Mouse (Mus musculus): ENCODE data around the gene Mrnip. TPM values are rescaled to one million over a fixed set of nuclear protein-coding genes. Genes with fewer than 3 reads are reported as not detected.

Gene Mrnip
- total and polyA plus RNA-seq, 2 experiments from 2014 or later, result 34.0 to 40.8 TPM

DNA sequence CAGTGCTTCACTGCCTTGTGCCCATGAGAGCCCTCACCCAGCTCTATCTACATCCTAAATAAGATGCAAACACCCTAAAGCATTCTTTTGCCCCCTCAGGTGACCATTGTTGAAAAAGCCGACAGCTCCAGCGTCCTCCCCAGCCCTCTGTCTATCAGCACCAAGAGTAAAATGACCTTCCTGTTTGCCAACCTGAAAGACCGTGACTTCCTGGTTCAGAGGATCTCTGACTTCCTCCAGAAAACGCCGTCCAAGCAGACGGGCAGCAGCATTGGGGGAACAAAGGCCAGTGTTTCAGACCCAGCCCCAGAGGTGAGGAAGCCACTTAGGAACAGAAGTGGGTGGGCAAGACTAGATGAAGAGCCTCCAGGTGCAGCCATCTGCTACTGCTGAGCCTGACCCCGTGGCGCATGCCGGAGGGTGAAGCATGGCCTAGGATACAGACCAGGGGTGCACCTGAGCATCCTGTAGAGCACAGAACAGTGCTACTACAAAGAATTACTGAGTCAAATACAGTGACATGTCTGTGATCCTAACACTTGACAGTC is 24.6 kb upstream of the Mrnip start:
- 90% methylated on average over 9 of the region's 9 CpGs for WGBS
- TF ChIP-seq CTCF (IDR thresholded peaks at IDR 0.05; ENCODE audit: low read depth), result no peak
- ATAC-seq (no peak), DNase-seq (ENCODE audit: low spot score) (no peak)
- no peak overlapping the region for H3K27ac ChIP-seq
- no peaks in the 10 kb centered on the region for H3K4me1 ChIP-seq (ENCODE audit: insufficient read depth, low read length)
- H3K36me3 ChIP-seq (ENCODE audit: insufficient read depth, low read length), result peaks cover 81% of the 10 kb centered on the region
- no peaks in the 10 kb centered on the region for H3K9me3 ChIP-seq (ENCODE audit: low read length)
- no peak overlapping the region for H3K4me3 ChIP-seq (ENCODE audit: low read length)
- H3K4me2 ChIP-seq (ENCODE audit: low read depth, low read length), result no peak overlapping the region
- H3K27me3 ChIP-seq (ENCODE audit: insufficient read depth, low read length), result no peaks in the 10 kb centered on the region
- no peak overlapping the region for H3K9ac ChIP-seq (replicated peaks; ENCODE audit: low read length)

- H3K4me2 ChIP-seq (ENCODE audit: low read depth, low read length), result no peak overlapping the region
- H3K4me3 ChIP-seq (ENCODE audit: low read length), result no peak overlapping the region
- ATAC-seq (no peak), DNase-seq (ENCODE audit: low spot score) (no peak)
- H3K9ac ChIP-seq (replicated peaks; ENCODE audit: low read length), result no peak overlapping the region
- no peak overlapping the region for H3K27ac ChIP-seq
- no peaks in the 10 kb centered on the region for H3K4me1 ChIP-seq (ENCODE audit: insufficient read depth, low read length)
- WGBS, result 79% methylated on average over 3 of the region's 3 CpGs
- no peak for TF ChIP-seq CTCF (IDR thresholded peaks at IDR 0.05; ENCODE audit: low read depth)
- H3K27me3 ChIP-seq (ENCODE audit: insufficient read depth, low read length), result no peaks in the 10 kb centered on the region
- no peaks in the 10 kb centered on the region for H3K9me3 ChIP-seq (ENCODE audit: low read length)
- H3K36me3 ChIP-seq (ENCODE audit: insufficient read depth, low read length), result peaks cover 72% of the 10 kb centered on the region
Observed at GRCm38 (mm10) chr11:50151374-50151773, 22.9 kb upstream of the Mrnip start.

GRCm38 (mm10) chr11:50154166-50154565 is 20.1 kb upstream of the Mrnip start:
- no peak for TF ChIP-seq CTCF (IDR thresholded peaks at IDR 0.05; ENCODE audit: low read depth)
- H3K4me2 ChIP-seq (ENCODE audit: low read depth, low read length), result no peak overlapping the region
- H3K9me3 ChIP-seq (ENCODE audit: low read length), result no peaks in the 10 kb centered on the region
- no peak overlapping the region for H3K4me3 ChIP-seq (ENCODE audit: low read length)
- DNase-seq (ENCODE audit: low spot score) (no peak), ATAC-seq (no peak)
- peaks cover 79% of the 10 kb centered on the region for H3K36me3 ChIP-seq (ENCODE audit: insufficient read depth, low read length)
- no peak overlapping the region for H3K27ac ChIP-seq
- H3K27me3 ChIP-seq (ENCODE audit: insufficient read depth, low read length), result no peaks in the 10 kb centered on the region
- no peaks in the 10 kb centered on the region for H3K4me1 ChIP-seq (ENCODE audit: insufficient read depth, low read length)
- H3K9ac ChIP-seq (replicated peaks; ENCODE audit: low read length), result no peak overlapping the region
- WGBS, result 69% methylated on average over 9 of the region's 9 CpGs

GRCm38 (mm10) chr11:50154777-50155520 is 19.3 kb upstream of the Mrnip start:
- Histone ChIP-seq H3K4me1 (ENCODE audit: insufficient read depth, low read length) (no peaks in the 10 kb centered on the region), H3K4me3 (ENCODE audit: low read length) (no peak overlapping the region), H3K27me3 (ENCODE audit: insufficient read depth, low read length) (no peaks in the 10 kb centered on the region), H3K27ac (no peak overlapping the region), H3K9ac (replicated peaks; ENCODE audit: low read length) (no peak overlapping the region), H3K36me3 (ENCODE audit: insufficient read depth, low read length) (peaks cover 77% of the 10 kb centered on the region), H3K9me3 (ENCODE audit: low read length) (no peaks in the 10 kb centered on the region), H3K4me2 (ENCODE audit: low read depth, low read length) (no peak overlapping the region)
- WGBS, result 79% methylated on average over 12 of the region's 12 CpGs
- TF ChIP-seq CTCF (IDR thresholded peaks at IDR 0.05; ENCODE audit: low read depth), result peak; percentile 28
- peak; percentile 29 for DNase-seq (ENCODE audit: low spot score)
- no peak for ATAC-seq

GRCm38 (mm10) chr11:50155785-50156184 is 18.5 kb upstream of the Mrnip start:
- Histone ChIP-seq H3K9ac (replicated peaks; ENCODE audit: low read length) (no peak overlapping the region), H3K27me3 (ENCODE audit: insufficient read depth, low read length) (no peaks in the 10 kb centered on the region), H3K36me3 (ENCODE audit: insufficient read depth, low read length) (peaks cover 75% of the 10 kb centered on the region), H3K4me1 (ENCODE audit: insufficient read depth, low read length) (no peaks in the 10 kb centered on the region), H3K27ac (no peak overlapping the region), H3K4me2 (ENCODE audit: low read depth, low read length) (no peak overlapping the region), H3K4me3 (ENCODE audit: low read length) (no peak overlapping the region), H3K9me3 (ENCODE audit: low read length) (no peaks in the 10 kb centered on the region)
- WGBS, result 94% methylated on average over 2 of the region's 2 CpGs
- ATAC-seq (no peak), DNase-seq (ENCODE audit: low spot score) (no peak)
- no peak for TF ChIP-seq CTCF (IDR thresholded peaks at IDR 0.05; ENCODE audit: low read depth)

GRCm38 (mm10) chr11:50156725-50157258 is 17.5 kb upstream of the Mrnip start:
- Histone ChIP-seq H3K9me3 (ENCODE audit: low read length) (no peaks in the 10 kb centered on the region), H3K4me2 (ENCODE audit: low read depth, low read length) (no peak overlapping the region), H3K27ac (no peak overlapping the region), H3K4me3 (ENCODE audit: low read length) (no peak overlapping the region), H3K9ac (replicated peaks; ENCODE audit: low read length) (no peak overlapping the region), H3K36me3 (ENCODE audit: insufficient read depth, low read length) (peaks cover 70% of the 10 kb centered on the region), H3K27me3 (ENCODE audit: insufficient read depth, low read length) (no peaks in the 10 kb centered on the region), H3K4me1 (ENCODE audit: insufficient read depth, low read length) (no peaks in the 10 kb centered on the region)
- WGBS, result 89% methylated on average over 16 of the region's 16 CpGs
- DNase-seq (ENCODE audit: low spot score), result no peak
- no peak for TF ChIP-seq CTCF (IDR thresholded peaks at IDR 0.05; ENCODE audit: low read depth)
- no peak for ATAC-seq

- no peaks in the 10 kb centered on the region for H3K27me3 ChIP-seq (ENCODE audit: insufficient read depth, low read length)
- H3K4me1 ChIP-seq (ENCODE audit: insufficient read depth, low read length), result no peaks in the 10 kb centered on the region
- no peak overlapping the region for H3K4me3 ChIP-seq (ENCODE audit: low read length)
- no peak for TF ChIP-seq CTCF (IDR thresholded peaks at IDR 0.05; ENCODE audit: low read depth)
- no peak for ATAC-seq
- H3K4me2 ChIP-seq (ENCODE audit: low read depth, low read length), result no peak overlapping the region
- H3K36me3 ChIP-seq (ENCODE audit: insufficient read depth, low read length), result peaks cover 68% of the 10 kb centered on the region
- H3K9me3 ChIP-seq (ENCODE audit: low read length), result no peaks in the 10 kb centered on the region
- no peak overlapping the region for H3K9ac ChIP-seq (replicated peaks; ENCODE audit: low read length)
- DNase-seq (ENCODE audit: low spot score), result no peak
- H3K27ac ChIP-seq, result no peak overlapping the region
- 91% methylated on average over 7 of the region's 7 CpGs for WGBS
Observed at GRCm38 (mm10) chr11:50158346-50158745, 15.9 kb upstream of the Mrnip start.
